Mouse (Mus musculus): ENCODE results near the gene Rabgap1l.

The Rabgap1l gene

DNA sequence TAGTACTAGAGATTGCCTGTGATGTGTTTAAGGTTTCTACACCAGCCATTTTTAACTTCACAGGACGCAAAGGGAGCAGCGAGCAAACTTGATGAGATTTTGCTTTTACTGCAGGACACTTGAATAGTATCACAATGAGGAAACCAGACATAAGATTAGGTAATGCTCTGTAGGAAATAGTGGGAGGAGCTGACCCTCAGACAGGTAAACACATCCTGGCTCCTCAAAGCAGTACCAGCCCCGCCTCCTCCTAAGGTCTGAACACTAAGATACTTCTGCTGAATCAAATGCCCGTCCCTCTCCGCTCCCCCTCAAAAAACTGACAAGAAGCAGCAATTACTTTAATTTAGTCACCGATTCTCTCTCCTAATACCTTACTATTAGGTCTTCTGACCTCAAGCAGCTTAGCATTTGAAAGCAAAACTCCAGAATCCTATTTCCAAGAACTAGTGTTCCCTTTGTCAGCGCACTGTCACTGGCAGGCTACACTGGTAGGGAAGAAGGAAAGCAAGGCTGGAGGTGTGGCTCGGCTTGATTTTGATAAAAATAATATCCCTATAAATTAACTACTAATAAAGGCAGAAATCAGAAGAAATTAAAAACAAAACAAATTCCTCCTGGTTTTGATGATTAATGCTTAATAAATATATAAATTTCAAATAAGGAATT is 474.8 kb downstream of the Rabgap1l start:
- DNase-seq (ENCODE audit: low spot score in 2 of 2) = no peak

DNA sequence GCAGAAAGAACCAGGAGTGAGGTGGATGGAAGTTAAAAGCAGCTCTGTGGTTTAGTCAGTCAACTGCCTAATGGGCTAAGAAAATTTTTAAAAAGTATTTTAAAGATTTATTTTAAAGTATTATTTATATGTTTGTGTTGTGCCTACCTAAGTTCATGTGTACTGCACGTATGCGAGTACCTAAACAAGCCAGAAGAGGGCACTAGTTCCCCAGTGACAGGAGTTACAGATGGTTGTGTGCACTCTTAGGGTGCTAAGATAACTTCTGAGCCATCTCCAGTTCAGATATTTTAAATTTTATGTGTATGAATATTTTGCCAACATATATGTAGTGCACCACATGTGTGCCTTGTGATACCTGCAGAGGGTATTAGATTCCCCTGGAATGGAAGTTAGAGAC is 476.8 kb downstream of the Rabgap1l start:
- DNase-seq (ENCODE audit: low spot score in 2 of 2) = no peak

DNA sequence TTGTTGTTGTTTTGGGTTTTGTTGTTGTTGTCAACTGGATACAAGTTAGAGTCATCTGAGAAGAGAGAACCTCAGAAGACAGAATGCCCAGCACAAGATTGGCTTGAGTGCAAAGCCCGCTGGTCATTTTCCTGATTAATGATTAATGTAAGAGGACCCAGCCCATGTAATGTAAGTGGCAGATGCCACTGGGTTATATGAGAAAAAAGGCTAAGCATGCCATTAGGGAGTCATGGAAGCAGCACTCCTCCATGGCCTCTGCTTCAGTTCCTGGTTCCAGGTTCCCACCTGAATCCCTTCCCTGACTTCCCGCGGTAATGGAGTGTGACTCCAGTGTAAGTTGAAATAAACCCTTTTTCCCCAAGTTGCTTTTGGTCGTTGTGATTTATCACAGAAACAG is 480.4 kb downstream of the Rabgap1l start:
- no peak for DNase-seq (ENCODE audit: low spot score in 2 of 2)

DNA sequence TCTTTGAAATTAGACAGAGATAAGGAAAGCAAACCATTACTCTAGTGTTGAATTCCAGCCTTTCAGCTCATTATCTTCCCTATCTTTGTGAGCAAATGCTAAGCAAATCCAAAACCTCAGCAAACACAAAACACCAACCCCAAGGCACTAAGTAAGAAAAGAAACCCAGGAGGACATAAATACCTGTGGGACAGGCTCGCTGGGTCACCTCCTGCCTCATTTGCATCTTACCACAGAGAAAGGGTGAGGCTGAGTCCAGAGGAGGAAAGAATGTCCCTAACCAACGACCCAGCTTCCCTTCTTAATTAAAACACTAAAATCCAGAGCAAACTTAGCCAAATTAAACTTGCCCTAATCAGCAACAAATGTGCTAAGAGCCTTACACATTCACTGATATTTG is 481.1 kb downstream of the Rabgap1l start:
- DNase-seq (ENCODE audit: low spot score in 2 of 2) = no peak

DNA sequence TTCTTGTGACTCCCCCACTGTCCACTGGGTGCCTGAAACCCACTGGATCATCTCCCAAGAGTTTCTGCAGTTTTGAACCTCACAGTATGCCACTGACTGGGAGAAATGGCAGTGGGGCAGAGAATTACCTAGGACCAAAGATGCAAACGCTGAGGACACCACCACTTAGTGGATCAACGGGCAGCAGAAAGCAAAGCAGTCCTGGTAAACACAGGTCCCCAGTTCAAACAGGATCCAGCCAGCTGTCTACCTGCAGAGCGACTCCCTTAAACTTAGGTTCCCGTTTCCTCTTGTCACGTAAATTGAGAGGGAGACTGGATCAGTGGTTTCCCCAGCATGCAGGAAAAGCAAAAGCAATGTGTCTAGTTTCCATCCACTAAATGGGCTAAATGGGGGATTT is 483.1 kb downstream of the Rabgap1l start:
- no peak for DNase-seq (ENCODE audit: low spot score in 2 of 2)

DNA sequence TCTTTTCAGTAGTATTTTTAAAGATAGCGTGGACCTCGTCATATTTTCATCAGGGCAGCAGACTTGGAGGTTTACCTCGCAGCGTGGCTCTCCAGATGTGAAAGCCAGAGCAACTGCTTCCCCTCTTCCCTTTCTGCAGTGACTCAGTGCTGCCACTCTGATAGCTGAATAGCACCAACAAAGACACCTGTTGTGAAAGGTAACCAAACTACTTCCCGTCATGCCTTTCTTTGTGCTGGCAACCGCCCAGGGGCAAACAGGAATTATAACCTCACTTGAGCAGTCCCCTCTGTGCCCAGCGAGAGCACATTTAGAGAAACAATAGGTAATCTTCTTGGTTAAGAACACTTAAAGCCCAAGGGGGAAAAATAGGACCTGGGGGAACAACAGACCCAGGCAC is 484.0 kb downstream of the Rabgap1l start:
- DNase-seq (ENCODE audit: low spot score in 2 of 2) = no peak

DNA sequence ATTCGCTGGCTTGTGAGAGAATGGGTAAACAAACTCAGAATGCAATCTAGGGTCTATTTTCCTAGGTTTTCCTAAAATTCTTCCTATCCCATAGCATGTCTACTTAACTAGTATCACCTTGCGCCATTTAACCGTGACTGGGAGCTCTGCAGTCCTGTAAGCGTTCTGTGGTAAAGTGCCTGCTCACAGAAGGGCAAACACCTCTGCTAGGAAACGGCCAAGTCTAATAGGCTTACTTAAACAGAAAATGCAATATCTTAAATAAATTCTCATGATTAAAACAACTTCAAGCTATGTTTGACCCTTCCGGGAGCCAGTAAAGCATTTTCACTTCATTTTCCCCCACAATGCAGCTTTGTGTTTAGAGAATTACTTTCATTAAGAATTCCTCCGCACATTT is 484.5 kb downstream of the Rabgap1l start:
- no peak for DNase-seq (ENCODE audit: low spot score in 2 of 2)

DNA sequence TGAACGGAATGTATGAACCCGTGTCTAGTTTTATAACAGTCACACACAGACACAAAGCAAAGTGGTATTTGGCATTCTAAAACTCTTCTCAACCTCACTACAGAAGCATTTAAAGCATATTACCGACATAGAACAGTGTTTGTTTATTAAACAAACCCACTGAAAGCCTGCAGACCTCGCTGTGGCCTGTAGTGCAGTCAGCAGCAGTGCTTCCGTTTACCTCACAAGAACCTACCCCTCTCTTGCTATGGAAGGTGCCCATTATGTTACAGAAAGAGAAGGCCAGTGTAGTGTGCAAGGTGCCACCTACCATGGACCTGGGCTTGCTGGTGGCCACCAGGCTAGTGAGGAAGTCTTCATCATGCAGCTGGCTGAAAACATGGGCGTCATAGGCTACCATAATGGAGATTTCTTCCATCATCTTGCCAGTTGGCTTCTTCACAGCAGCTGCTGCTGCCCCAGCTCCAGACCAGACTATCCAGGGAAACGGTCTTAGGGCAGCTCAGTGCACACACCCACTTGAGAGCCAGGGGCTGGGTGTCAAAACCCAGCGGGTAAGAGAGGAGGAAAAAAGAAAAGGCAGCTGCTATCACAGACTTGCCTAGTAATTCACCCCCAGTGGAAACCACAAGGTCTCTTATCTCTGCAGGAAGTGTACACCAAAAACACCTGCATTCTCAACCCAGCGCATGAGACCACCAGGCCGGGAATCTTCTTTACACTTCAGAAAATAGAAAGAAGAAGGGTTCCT is 486.0 kb downstream of the Rabgap1l start:
- no peak for DNase-seq (ENCODE audit: low spot score in 2 of 2)

DNA sequence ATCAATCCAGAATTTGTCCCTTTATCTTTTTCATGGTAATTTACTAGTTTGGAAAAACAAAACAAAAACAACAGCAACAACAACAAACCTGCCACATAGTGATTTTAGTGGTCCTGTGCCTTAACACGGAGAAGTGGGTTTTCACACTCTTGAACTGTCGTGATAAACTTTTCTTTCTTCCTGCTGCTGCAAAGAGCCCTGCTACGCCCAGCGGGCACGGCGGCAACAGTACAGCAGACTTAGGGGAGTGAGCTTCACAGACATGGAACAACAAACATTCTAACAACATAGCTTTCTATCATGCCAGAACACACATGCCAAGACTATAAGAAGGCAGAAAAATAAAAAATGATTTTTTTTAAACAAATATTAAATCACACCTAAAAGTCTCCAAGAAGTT is 486.7 kb downstream of the Rabgap1l start:
- no peak for DNase-seq (ENCODE audit: low spot score in 2 of 2)

DNA sequence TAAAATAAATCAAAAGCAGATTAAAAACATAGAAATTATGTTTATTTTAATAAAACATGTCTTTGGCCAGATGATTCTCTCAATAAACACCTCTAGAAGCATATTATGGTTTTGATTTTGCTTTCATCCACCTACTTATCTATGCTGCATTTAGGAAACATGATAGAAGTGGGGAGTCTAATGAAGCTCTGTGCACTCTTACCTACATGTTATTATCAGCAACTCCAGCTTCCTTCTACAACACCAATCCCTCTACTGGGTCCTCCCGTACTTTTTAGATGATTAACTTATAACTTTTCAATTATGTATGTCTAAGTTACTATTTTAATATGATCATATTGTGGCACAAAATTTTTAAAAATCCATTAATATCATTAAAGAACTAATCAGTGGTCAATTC is 487.2 kb downstream of the Rabgap1l start:
- DNase-seq (ENCODE audit: low spot score in 2 of 2) = no peak

DNA sequence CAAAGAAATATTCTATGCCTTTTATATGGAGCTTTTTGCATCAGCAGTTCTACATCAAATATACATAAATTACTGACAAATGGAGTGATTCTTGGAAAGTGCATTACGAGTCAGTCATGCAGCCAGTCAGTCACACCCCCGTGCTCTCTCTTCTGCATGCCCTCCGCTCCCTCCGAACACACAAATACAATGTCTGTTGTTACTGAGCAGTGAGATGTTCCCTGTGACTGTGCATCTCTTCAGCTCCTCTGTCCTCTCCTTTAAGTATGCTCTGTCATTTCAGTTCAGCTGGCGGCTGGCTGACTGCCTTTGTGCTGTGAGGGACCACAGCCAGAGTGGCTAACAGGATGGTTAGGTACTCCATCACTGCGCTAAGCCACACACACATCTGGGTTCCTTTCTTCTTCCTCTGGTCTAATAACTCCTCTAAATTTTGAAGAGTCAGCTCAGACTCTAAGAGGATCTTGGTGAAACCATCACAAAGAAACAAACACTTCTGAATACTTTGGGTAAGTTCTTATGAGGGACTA is 488.0 kb downstream of the Rabgap1l start:
- DNase-seq (ENCODE audit: low spot score in 2 of 2) = no peak

DNA sequence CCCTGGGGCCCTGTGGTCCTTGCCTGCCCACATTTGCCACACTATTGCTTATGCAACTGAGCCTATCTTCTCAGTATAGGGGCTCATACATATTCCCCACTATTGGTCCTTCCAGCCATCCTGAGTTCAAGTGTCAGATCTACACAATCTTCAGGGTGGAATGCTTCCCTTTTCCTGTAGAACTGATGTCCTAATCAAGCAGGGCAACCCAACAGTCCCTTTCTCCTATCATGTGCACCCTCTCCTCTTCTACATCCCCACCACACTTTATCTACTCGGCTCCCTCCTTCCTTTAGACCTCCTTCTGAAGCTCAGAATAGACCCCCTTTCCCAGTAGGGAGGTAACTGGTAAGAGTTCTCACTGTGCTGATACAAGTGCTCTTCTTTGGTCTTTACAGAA is 490.7 kb downstream of the Rabgap1l start:
- no peak for DNase-seq (ENCODE audit: low spot score in 2 of 2)

DNA sequence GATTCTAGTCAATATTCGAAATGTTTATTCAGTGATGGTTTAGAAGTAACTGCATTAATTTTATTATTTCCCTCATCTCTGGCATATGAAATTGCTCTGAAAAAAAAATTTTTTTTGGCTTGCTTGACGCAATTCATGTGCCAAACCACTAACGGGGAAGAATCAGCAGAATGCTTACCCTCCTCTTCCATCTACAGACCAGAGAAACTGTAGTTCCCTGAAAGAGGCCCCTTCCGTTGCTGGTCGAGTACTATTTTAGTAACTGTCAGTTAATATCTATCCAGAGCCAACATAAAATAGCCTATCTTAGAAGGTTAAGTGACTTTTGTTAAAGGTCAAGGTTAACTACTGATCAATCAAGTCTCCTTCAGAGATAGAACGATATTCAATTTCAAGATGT is 491.9 kb downstream of the Rabgap1l start:
- no peak for DNase-seq (ENCODE audit: low spot score in 2 of 2)

DNA sequence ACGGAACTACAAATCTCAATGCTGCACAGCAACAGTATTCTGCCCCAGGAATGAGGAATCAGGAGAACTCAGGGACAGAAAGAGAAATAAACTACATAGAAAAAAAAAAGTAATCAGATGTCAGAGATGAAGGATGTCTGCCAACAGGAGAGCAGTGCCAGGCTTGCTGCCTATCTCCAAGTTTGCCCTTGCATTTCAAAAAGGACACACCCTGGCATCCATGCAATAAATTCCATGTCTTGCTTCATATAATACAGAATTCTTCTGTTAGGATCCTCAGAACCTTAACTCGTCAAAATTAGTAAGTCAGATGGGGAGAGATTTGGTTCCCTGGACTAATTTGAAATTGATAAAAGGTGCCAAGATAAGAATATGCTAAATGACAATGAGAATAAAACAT is 492.3 kb downstream of the Rabgap1l start:
- no peak for DNase-seq (ENCODE audit: low spot score in 2 of 2)

DNA sequence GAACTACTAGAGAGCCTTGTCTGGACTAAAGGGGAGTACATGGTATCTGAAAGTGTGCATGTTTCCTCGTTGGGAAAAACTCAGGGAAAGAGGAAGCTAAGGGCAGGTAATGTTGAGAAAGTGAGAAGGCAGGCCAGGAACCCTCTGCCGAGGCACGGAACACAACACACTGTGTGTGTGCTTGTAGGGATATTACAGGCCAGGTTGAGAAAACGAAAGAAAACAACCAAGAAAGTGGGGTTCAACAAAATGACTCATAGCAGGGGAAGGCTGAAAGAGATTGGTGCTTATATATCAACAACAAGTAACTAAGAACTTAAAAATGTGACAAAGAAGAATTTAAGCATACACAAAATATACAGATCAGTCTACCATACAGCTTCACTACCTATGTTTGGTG is 493.0 kb downstream of the Rabgap1l start:
- no peak for DNase-seq (ENCODE audit: low spot score in 2 of 2)

DNA sequence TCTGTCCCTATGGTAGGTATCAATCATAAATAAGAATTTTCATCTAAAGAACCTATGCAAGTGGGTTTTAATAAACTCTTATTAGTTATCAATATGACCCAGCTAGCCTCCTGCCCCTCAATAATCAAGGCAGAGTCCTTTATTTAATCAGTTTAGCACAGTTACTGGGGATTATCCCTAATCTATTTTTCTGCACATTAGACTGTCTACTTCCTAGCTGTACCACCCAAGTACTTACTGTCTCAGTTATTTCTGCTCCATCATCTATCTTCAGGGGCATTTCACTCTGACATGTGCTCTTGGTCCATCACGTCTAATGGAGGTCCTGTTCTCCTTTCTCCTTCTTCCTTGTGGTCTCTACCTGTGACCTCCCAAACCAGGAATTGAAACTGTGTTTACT is 494.1 kb downstream of the Rabgap1l start:
- DNase-seq (ENCODE audit: low spot score in 2 of 2) = no peak

DNA sequence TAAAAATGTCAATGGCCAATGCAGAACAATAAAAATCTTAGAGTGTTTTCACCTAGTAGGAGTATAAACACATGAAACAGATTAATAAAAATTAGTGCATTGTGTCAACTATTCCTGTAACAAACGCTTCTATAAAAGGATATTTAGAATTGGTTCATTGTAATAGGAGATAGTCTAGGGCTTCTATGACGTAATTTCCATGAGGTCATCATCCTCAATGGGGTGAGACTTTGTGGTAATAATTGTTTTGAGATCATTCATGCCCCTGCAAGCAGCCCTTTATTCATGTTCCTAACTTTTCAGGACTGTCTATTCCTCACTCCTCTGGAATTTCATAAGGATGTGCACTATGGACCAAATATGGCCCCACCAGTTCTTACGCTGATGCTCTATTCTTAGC is 495.3 kb downstream of the Rabgap1l start:
- no peak for DNase-seq (ENCODE audit: low spot score in 2 of 2)

DNA sequence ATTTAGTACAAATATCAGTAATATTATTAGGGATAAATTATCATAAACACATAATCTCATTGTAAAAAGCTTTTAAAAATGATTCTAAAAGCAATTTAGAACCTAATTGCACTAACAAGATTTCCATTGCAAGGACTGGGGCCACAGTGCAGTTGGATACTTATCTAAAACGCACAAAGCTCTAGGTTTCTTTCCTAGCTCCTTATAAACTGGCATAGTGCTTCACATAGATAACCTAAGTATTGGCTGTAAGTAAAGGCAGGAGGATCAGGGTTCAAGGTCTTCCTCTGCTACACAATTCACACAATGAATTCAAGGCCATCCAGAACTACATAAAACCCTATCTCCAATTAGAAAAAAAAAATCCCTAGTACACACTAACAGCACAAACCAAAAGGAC is 497.7 kb downstream of the Rabgap1l start:
- DNase-seq (ENCODE audit: low spot score in 2 of 2) = no peak

DNA sequence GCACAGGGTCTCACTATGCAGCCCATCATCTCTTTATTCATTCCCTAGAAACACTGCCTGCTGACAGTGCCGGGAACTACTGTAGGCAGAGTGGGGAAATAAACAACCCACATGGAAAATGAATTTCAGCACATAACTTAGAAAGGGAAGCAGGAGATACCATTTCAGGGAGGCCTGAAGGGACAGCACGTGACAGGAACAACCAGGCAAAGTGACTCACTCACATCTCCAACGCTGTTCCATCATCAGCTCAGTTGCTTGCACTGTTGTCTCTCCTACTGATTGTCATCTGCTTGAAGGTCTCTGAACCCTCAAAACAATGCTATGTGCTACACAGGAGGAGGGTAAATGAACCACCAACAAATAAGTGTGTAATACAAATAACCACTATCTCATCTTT is 499.5 kb downstream of the Rabgap1l start:
- no peak for DNase-seq (ENCODE audit: low spot score in 2 of 2)

DNA sequence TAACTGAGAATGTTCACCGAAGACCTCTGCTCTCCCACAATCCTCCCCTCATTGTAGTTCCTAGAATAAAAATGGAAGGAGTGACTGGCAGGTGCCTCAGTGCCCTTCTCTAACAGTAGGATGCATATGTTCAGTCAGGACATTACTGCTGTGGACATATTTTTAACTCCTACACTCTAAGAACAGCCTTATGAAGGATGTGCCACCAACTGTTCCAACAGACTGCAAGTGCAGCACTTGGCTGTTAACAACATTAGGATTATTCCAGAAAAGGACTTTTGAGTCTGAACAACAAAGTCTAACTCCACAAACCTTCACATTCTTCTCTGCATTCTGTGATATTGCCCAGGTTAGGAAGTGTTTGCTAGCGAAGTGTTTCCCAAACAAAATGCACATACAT is 501.0 kb downstream of the Rabgap1l start:
- DNase-seq (ENCODE audit: low spot score in 2 of 2) = no peak

DNA sequence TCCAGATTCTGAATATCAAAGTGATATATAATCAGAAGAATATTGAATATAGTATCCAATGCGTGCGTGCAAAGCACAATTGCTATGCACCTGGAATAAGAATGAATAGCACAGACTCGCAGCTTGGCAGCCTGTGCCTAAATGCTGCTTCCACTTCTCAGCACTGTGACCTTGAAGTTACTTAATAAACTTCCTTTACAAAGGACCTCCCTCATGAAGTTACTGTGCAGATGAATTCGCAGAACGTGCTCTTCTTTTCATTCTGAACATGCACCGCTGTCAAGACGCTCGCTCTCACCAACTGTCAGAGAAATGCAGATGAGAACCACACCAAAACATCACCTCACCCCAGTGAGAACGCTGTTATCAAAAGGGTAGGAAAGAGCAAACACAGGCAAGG is 502.8 kb downstream of the Rabgap1l start:
- no peak for DNase-seq (ENCODE audit: low spot score in 2 of 2)

DNA sequence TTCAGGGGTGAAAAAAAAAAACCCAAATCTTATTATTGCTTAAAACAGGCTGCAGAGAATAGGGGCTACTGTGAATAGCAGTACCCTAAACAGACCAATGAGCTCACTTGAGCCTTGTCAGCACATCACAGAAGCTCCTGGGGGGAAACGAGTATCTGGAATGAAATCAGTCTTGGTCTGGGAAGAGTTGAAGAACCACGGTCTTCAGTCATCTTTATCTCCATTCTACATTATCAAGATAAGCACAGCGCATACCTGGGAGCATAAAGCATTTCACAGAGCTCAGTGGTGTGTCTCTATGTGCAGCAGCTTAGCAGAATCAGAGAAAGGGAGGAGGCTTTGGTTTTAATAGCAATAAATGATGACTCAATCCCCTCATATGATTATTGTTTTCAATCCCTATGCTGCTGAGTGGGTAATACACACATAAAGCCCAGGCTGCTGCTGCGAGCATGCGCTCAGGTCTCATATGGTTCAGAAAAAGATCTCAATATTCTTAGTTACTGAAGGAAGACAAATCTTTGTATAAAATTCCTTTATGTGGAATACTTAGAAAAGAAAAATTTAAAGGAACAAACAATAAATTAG is 505.9 kb downstream of the Rabgap1l start:
- no peak for DNase-seq (ENCODE audit: low spot score in 2 of 2)

DNA sequence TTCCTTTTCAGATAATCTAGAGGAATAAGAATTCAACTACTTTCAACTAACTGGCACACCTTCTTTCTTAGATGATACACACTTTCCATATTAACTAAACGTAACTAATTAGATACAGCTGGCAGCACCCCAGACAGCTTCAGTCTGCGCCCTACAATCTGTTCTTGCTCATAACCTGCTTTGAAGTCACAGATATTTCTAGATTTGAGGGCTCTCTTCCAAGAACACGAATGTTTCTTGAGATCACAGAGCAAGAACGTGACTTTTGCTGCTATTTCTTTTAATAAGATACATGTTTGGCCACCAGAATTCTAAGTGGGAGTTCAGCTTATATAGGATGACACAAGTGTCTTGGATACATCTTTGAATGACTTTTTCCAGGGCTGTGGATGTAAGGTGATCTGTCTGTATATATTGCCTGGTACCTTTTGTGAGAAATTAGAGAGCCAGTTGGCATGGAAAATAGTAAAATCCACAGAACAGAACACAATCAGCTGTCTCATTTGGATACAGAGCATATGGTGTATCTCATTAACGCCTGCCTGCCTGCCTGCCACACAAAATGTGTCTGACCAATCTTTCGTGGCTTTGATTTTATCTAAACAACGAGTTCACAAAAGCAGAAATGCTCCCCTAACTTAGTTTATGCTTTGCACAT is 506.5 kb downstream of the Rabgap1l start:
- DNase-seq (ENCODE audit: low spot score in 2 of 2) = no peak

All from frontal cortex, postnatal 14 days (tissue).